Mouse (Mus musculus): ENCODE measurements around the gene Ncam2.
A peak's percentile ranks its signal among the peaks of the same experiment; 100 is the strongest.

DNA sequence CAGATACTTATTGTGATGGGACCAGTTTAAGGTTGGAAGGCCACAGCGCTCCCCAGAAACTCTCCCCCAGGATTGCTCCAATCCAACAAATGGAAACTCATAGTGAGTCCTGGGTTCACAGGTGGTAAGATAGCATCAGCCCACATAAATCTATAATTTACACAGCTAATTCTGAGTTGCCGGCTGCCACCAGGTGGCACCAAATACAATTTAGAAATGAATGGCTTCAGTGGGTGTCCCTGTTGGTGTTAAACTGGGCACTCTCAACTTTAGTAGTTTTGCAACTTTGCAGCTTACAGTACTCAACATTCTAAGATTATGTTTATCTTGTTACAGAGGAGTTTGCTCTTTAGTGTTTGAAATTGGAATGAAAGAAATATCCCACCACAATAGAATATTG, 130.0 kb downstream of the Ncam2 start:
- TF ChIP-seq POLR2A (IDR thresholded peaks at IDR 0.05; ENCODE audit: insufficient read depth, low read depth, low read length) (no peak), CTCF (IDR thresholded peaks at IDR 0.05) (peak; percentile 56)
